Mouse (Mus musculus) forebrain, embryonic 15.5 days (tissue): ENCODE results near the gene Morc2a. TPM values are rescaled to one million over a fixed set of nuclear protein-coding genes. Genes with fewer than 3 reads are reported as not detected.

Experiments
- ATAC-seq: fragments of 200-750 bp; cut with Nextera tagmentation; replicated peaks from 2 replicates; pipeline ENCODE4 v1.8.0; 2017; ENCODE audit warnings: mild to moderate bottlenecking, moderate TSS enrichment, moderate library complexity
- H3K27ac ChIP-seq: fragments of 300-500 bp; sonication (generic); replicated peaks from 2 replicates; pipeline ENCODE4 v1.5.1; 2015; ENCODE audit warnings: mild to moderate bottlenecking, inconsistent platforms
- H3K27me3 ChIP-seq: fragments of 300-500 bp; sonication (generic); 2 replicates; pipeline ENCODE4 v1.6.1; 2015; ENCODE audit warnings: inconsistent platforms
- H3K36me3 ChIP-seq: fragments of 300-500 bp; sonication (generic); 2 replicates; pipeline ENCODE4 v1.6.1; 2015; ENCODE audit warnings: mild to moderate bottlenecking, inconsistent platforms
- H3K4me1 ChIP-seq: fragments of 300-500 bp; sonication (generic); 2 replicates; pipeline ENCODE4 v1.6.1; 2015; ENCODE audit warnings: inconsistent platforms
- H3K4me2 ChIP-seq: fragments of 300-500 bp; sonication (generic); replicated peaks from 2 replicates; pipeline ENCODE4 v1.6.1; 2015; ENCODE audit warnings: mild to moderate bottlenecking, inconsistent platforms
- H3K4me3 ChIP-seq: fragments of 300-500 bp; sonication (generic); 2 replicates; pipeline ENCODE4 v1.5.1; 2015; ENCODE audit warnings: mild to moderate bottlenecking, inconsistent platforms
- H3K9ac ChIP-seq: fragments of 300-500 bp; sonication (generic); replicated peaks from 2 replicates; pipeline ENCODE4 v1.6.1; 2015; ENCODE audit warnings: mild to moderate bottlenecking, inconsistent platforms
- H3K9me3 ChIP-seq: fragments of 300-500 bp; sonication (generic); 2 replicates; pipeline ENCODE4 v1.6.1; 2016; ENCODE audit warnings: inconsistent platforms
- WGBS: fragments of 180-500 bp; shearing (Covaris S2); methylation state at CpG from one replicate; pipeline ENCODE4 v1.1.7; 2015; ENCODE audit warnings: mixed read lengths; 5-methylcytosine and 5-hydroxymethylcytosine counted together
- polyA plus RNA-seq: library from polyadenylated mRNA; unstranded; fragments of >200 nt; fragmentation: Nextera tagmentation; extraction: Ambion mirVana; gene quantifications from 2 replicates; pipeline ENCODE4 v1.2.1, GENCODE M21; 2015

The Morc2a gene
- polyA plus RNA-seq, 1 experiment from 2014 or later, result 44.9 TPM

DNA sequence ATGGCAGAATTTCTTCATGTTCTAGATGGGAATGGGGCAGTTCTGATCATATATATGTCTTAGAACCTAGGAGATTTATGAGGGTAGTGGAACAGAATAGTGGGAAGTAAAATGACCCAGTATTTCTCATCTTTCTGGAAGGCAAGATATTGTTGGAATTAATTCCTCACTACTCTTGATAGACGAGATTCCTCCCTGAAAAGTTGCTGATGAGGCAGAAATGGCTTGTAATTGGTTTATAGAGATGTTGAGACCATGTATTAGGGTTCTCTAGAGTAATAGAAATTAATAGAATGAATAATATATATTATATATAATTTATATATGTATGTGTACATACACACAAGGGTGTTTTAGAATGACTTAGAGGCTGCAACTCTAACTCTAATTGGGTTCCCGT, 13.0 kb downstream of the Morc2a start:
- H3K4me2 ChIP-seq, result no peak overlapping the region
- ATAC-seq, result no peak
- H3K9me3 ChIP-seq, result no peaks in the 10 kb centered on the region
- no peak overlapping the region for H3K9ac ChIP-seq
- peaks cover 45% of the 10 kb centered on the region for H3K36me3 ChIP-seq
- no peaks in the 10 kb centered on the region for H3K27me3 ChIP-seq
- no peaks in the 10 kb centered on the region for H3K4me1 ChIP-seq
- no peak overlapping the region for H3K27ac ChIP-seq
- no peak overlapping the region for H3K4me3 ChIP-seq
- 85% methylated on average over 2 of the region's 2 CpGs for WGBS

DNA sequence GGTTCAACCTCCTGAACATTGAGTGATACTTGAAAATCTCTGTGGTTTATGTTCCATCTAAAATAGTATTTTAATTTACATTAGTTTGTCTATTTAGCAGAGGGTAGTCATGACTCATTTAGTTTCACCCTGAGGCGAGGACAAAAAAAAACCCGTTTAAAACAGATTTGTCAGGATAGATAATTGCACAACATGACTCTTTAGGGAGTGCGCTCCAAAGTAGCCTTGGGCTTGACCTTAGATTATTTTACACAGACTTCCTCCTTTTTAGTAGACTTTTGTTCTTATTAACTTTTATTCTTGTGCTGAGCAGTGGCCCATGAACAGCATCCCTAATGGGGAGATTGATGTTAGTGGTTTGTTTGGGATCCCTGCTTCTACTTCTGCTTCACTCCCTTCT, 18.5 kb downstream of the Morc2a start:
- no peak overlapping the region for H3K4me2 ChIP-seq
- H3K9ac ChIP-seq, result no peak overlapping the region
- no peak overlapping the region for H3K4me3 ChIP-seq
- no peak overlapping the region for H3K27ac ChIP-seq
- no peaks in the 10 kb centered on the region for H3K4me1 ChIP-seq
- WGBS, result 94% methylated on average over 3 of the region's 3 CpGs
- H3K9me3 ChIP-seq, result no peaks in the 10 kb centered on the region
- no peaks in the 10 kb centered on the region for H3K27me3 ChIP-seq
- peaks cover 76% of the 10 kb centered on the region for H3K36me3 ChIP-seq
- ATAC-seq, result no peak

DNA sequence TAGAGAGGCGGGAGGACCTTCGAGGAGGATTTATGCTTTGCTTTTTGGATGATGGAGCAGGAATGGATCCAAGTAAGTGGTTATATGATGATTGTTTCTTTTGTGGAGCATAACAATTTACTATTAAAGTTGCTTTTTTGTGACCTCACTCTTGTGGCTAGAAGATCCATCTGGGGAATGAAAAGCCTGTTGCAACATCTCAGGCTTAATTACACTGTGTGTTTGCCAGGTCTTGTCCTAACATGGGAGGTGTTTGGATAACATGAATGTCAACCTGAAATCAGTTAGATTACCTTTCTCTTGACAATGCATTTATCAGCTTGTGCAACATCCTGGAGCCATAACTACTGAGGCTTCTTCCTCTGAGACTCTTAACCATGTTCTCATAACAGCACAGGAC, 19.8 kb downstream of the Morc2a start:
- Histone ChIP-seq H3K4me2 (no peak overlapping the region), H3K9ac (no peak overlapping the region), H3K36me3 (peaks cover 80% of the 10 kb centered on the region), H3K4me1 (no peaks in the 10 kb centered on the region), H3K27ac (no peak overlapping the region), H3K9me3 (no peaks in the 10 kb centered on the region), H3K4me3 (no peak overlapping the region), H3K27me3 (no peaks in the 10 kb centered on the region)
- WGBS, result 100% methylated on average over 2 of the region's 2 CpGs
- no peak for ATAC-seq

DNA sequence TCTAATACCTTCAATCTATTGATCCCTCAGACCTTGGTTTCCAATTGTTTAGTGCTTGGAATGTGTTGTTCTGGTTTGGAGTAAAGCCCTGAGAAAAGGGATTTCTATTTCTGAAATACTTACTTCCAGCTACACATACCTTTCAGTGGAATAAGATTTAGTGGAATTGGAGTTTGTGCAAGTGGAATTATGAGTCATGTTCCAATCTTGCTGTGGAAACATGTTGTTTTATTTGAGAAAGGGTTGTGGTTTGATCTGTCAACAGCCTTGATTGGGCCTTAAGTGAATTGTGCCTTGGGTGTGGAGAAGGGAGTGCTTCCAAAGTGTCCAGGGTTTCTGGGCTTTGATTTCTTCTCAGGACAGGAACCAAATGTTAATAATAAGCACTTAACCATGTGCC, 20.9 kb downstream of the Morc2a start:
- H3K27me3 ChIP-seq, result no peaks in the 10 kb centered on the region
- H3K4me1 ChIP-seq, result no peaks in the 10 kb centered on the region
- no peak overlapping the region for H3K27ac ChIP-seq
- ATAC-seq, result no peak
- no peak overlapping the region for H3K9ac ChIP-seq
- H3K9me3 ChIP-seq, result no peaks in the 10 kb centered on the region
- peaks cover 83% of the 10 kb centered on the region for H3K36me3 ChIP-seq
- H3K4me3 ChIP-seq, result no peak overlapping the region
- no peak overlapping the region for H3K4me2 ChIP-seq

DNA sequence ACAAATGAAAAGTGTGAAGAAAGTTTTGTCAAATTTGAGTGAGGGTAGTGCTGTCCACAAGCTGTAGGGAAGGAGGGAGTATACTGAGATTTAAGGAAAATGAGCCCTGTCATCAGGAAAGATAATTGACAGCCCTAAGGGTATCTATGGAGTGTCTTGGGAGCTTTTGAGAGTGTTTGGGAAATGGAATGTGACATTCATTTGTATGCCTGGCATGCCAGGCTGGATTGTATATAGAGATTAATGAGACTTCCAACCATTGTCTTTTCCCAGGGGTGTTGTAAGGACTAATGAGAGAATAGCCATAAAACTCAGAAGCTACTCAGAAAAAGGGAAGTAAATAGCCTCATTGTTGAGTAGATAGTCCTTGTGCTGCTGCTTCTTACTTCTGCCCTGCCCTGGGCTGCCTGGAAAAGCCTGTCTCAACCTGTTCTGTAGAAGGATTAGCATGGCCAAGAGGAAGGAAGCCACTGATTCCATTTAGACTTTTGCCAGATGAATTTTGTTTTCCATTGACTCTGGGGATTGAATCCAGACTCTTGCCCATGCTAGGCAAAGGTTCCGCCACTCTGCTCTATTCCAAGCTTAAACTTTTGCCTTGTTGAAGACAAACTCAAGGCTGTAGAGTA, 22.1 kb downstream of the Morc2a start:
- H3K27ac ChIP-seq, result no peak overlapping the region
- no peaks in the 10 kb centered on the region for H3K9me3 ChIP-seq
- no peak overlapping the region for H3K9ac ChIP-seq
- no peaks in the 10 kb centered on the region for H3K4me1 ChIP-seq
- no peak for ATAC-seq
- H3K36me3 ChIP-seq, result peaks cover 88% of the 10 kb centered on the region
- no peak overlapping the region for H3K4me2 ChIP-seq
- H3K27me3 ChIP-seq, result no peaks in the 10 kb centered on the region
- no peak overlapping the region for H3K4me3 ChIP-seq
- WGBS, result 96% methylated on average over 1 of the region's 1 CpGs

DNA sequence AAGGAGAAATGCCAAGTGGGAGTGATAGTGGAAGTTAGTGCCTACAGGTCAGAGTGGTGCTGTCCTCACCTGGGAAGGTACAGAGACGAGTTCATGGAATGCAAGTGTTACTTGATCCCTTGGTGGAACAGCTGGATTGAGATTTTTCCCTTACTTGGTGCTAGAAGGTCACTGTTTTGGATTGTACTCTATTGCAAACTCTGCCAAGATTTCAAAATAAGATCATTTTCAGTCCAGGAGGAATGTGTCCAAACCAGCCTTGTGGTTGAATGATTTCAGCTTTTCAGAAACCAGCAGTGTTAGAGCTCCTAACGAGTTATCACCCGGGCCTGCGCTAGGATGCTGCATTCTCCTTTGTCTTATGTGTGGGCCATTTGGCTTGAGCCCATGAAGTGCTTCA, 25.6 kb downstream of the Morc2a start:
- 61% methylated on average over 4 of the region's 4 CpGs for WGBS
- H3K9me3 ChIP-seq, result no peaks in the 10 kb centered on the region
- H3K4me2 ChIP-seq, result no peak overlapping the region
- H3K27me3 ChIP-seq, result no peaks in the 10 kb centered on the region
- no peak overlapping the region for H3K9ac ChIP-seq
- peaks cover 97% of the 10 kb centered on the region for H3K36me3 ChIP-seq
- H3K27ac ChIP-seq, result no peak overlapping the region
- ATAC-seq, result no peak
- no peak overlapping the region for H3K4me3 ChIP-seq
- no peaks in the 10 kb centered on the region for H3K4me1 ChIP-seq

DNA sequence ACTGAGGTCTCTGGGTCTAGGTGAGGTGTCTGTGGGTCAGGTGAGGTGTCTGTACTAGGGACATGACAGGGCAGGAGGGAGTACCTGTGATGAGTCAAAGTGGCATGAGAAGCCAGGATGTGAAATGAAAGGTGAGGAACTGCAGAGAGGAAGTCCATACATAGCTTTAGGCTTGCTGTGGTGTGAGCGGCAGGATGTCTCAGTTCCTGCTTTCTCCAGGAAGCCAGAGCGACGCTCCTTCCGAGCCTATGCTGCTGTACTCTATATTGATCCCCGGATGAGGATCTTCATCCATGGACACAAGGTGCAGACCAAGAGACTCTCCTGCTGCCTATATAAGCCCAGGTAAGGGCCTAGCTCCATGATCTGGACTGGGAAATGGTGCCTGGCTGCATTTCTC, 27.4 kb downstream of the Morc2a start:
- Histone ChIP-seq H3K27me3 (no peaks in the 10 kb centered on the region), H3K9me3 (no peaks in the 10 kb centered on the region), H3K27ac (no peak overlapping the region), H3K4me1 (no peaks in the 10 kb centered on the region), H3K4me2 (no peak overlapping the region), H3K9ac (no peak overlapping the region), H3K4me3 (no peak overlapping the region), H3K36me3 (peaks cover 98% of the 10 kb centered on the region)
- 96% methylated on average over 5 of the region's 5 CpGs for WGBS
- no peak for ATAC-seq

DNA sequence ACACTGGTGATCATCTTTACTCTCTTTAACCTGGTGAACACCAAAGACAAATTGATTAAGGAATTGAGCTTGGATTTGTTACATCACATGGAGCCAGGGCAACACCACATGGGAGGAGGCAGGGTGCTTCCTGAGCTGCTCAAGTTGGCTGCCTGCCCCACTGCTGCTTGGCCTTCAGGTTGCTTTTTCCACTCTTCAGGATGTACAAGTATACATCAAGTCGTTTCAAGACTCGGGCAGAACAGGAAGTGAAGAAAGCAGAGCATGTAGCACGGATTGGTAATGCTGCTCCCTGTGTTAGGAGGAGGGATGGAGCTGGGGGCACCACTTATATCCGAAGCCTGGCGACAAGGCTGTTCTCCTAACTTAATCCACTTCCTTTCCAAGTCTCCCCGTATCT, 28.2 kb downstream of the Morc2a start:
- no peak overlapping the region for H3K27ac ChIP-seq
- no peak overlapping the region for H3K4me3 ChIP-seq
- no peak overlapping the region for H3K9ac ChIP-seq
- no peaks in the 10 kb centered on the region for H3K27me3 ChIP-seq
- ATAC-seq, result no peak
- no peaks in the 10 kb centered on the region for H3K4me1 ChIP-seq
- WGBS, result 91% methylated on average over 6 of the region's 6 CpGs
- no peak overlapping the region for H3K4me2 ChIP-seq
- H3K9me3 ChIP-seq, result no peaks in the 10 kb centered on the region
- H3K36me3 ChIP-seq, result peaks cover 93% of the 10 kb centered on the region

DNA sequence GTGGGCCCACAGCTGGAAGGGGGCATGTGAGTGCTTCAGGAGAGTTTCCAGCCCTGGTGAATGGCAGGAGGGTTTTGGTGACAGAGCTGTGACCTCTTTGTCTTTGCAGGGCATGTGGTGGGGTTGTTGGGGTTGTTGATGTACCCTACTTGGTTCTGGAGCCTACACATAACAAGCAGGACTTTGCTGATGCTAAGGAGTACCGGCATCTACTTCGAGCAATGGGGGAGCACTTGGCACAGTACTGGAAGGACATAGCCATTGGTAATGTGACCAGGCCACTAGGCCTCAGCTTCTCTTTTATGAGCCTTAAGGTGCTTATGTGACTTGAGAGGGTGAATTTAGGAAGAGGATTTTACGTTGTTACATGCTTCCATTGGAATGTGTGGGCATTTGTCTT, 30.8 kb downstream of the Morc2a start:
- no peak overlapping the region for H3K4me2 ChIP-seq
- H3K4me3 ChIP-seq, result no peak overlapping the region
- no peaks in the 10 kb centered on the region for H3K4me1 ChIP-seq
- no peak overlapping the region for H3K9ac ChIP-seq
- no peaks in the 10 kb centered on the region for H3K27me3 ChIP-seq
- no peak overlapping the region for H3K27ac ChIP-seq
- ATAC-seq, result no peak
- peaks cover 90% of the 10 kb centered on the region for H3K36me3 ChIP-seq
- 99% methylated on average over 3 of the region's 3 CpGs for WGBS
- H3K9me3 ChIP-seq, result no peaks in the 10 kb centered on the region

DNA sequence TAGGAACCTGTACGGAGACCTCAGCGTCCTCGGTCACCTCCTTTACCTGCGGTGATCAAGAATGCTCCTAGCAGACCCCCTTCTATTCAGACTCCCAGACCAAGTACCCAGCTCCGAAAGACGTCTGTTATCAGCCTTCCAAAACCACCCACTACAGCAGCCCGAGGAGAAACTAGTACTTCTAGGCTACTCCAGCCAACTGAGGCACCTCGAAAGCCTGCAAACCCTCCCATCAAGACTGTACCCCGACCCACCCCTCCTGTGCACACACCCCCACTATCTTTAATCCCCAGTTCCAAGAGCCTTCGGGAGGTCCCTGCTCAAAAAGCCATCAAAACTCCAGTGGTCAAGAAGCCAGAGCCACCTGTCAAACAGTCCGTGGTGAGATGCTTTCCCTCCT, 34.7 kb downstream of the Morc2a start:
- Histone ChIP-seq H3K4me1 (no peaks in the 10 kb centered on the region), H3K27me3 (no peaks in the 10 kb centered on the region), H3K27ac (no peak overlapping the region), H3K4me2 (no peak overlapping the region), H3K4me3 (no peak overlapping the region), H3K9ac (no peak overlapping the region), H3K36me3 (peaks cover 89% of the 10 kb centered on the region), H3K9me3 (no peaks in the 10 kb centered on the region)
- 93% methylated on average over 11 of the region's 11 CpGs for WGBS
- no peak for ATAC-seq

DNA sequence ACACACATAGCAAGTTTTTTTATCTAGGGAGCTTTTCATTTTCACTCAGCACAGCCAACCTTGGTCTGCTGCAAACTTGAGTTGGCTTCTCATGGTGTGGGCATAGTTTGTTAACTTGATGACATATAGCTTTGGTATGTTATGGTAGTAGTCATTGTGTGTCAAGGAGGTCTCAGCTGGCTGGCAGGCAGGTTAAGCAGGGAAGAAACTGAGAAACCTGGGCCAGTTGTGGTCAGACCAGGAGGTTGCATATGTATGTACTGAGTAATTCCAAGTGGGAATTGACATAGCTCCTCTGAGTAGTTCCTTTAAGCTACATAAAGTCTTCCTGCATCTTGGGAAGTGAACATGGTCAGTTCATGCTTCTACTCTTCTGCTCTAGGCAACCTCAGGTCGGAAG, 35.2 kb downstream of the Morc2a start:
- H3K4me2 ChIP-seq, result no peak overlapping the region
- no peaks in the 10 kb centered on the region for H3K4me1 ChIP-seq
- ATAC-seq, result no peak
- peaks cover 89% of the 10 kb centered on the region for H3K36me3 ChIP-seq
- 97% methylated on average over 1 of the region's 1 CpGs for WGBS
- no peaks in the 10 kb centered on the region for H3K27me3 ChIP-seq
- H3K27ac ChIP-seq, result no peak overlapping the region
- no peaks in the 10 kb centered on the region for H3K9me3 ChIP-seq
- no peak overlapping the region for H3K4me3 ChIP-seq
- H3K9ac ChIP-seq, result no peak overlapping the region

DNA sequence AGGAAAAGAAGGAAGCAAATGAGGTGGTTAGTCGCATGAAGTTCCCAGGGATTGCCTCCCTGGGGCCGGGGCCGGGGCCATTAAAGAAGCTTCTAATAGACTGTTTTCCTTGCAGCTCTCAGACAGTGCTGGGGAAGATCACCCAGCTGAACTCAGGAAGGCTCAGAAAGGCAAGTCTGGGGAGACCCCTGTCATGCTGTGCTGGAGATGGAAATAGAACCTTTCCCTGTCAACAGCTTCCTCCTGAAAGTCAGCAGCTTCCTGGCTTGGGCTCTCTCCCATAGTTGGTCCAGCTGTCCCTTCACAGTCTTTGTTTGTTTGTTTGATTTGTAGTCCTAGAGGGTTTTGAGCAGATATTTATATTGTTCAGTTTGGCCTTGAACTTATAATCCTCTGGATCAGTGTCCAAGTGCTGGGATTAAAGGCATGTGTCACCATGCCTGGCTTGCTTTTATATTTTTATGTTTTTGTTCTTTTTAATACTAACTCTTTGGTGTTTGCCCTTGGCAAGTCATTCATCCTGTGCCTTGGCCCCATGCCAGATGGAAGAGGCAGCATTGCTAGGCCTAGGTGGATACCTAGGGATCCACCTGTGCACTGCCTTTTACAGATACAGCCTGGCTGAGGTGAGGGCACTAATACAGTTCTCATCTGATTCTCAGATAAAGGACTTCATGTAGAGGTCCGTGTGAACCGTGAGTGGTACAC, 35.9 kb downstream of the Morc2a start:
- WGBS, result 96% methylated on average over 5 of the region's 5 CpGs
- no peak overlapping the region for H3K4me2 ChIP-seq
- no peak overlapping the region for H3K4me3 ChIP-seq
- no peak for ATAC-seq
- no peak overlapping the region for H3K9ac ChIP-seq
- peaks cover 90% of the 10 kb centered on the region for H3K36me3 ChIP-seq
- no peaks in the 10 kb centered on the region for H3K4me1 ChIP-seq
- no peaks in the 10 kb centered on the region for H3K27me3 ChIP-seq
- no peak overlapping the region for H3K27ac ChIP-seq
- H3K9me3 ChIP-seq, result no peaks in the 10 kb centered on the region

DNA sequence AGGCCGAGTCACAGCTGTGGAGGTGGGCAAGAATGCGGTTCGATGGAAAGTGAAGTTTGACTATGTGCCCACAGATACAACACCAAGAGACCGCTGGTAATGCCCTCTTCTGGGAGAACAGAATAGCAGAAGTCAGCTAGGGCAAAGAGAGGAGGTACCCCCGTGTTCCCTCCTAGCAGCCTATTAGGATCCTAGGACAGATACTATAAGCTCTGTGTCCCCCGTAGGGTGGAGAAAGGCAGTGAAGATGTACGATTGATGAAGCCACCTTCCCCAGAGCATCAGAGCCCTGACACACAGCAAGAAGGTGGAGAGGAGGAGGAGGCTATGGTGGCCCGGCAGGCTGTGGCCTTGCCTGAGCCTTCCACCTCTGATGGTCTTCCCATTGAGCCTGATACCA, 36.4 kb downstream of the Morc2a start:
- Histone ChIP-seq H3K4me3 (no peak overlapping the region), H3K4me1 (no peaks in the 10 kb centered on the region), H3K36me3 (peaks cover 89% of the 10 kb centered on the region), H3K27me3 (no peaks in the 10 kb centered on the region), H3K4me2 (no peak overlapping the region), H3K9ac (no peak overlapping the region), H3K9me3 (no peaks in the 10 kb centered on the region), H3K27ac (no peak overlapping the region)
- no peak for ATAC-seq
- 96% methylated on average over 8 of the region's 8 CpGs for WGBS
